Mouse (Mus musculus): Measurements from ENCODE around the gene Slc39a13. TPM values are rescaled to one million over a fixed set of nuclear protein-coding genes. Genes with fewer than 3 reads are reported as not detected.
A peak's percentile ranks its signal among the peaks of the same experiment; 100 is the strongest.

Gene Slc39a13
- total and polyA plus RNA-seq, 2 experiments: 4.3 to 17.5 TPM

DNA sequence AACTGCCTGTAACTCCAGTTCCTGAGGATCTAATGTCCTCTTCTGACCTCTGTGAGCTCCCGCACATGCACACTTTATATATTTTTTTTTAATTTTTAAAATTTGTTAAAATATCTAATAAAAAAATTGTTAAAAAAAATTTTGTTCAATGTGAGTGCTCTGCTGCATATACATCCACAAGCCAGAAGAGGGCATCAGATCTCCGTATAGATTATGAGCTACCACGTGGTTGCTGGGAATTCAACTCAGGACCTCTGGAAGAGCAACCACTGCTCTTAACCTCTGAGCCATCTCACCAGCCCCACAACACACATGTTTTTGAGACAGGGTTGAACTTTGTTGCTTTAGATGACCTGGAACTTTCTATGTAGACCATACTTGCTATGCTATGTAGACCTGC, 37.2 kb downstream of the Slc39a13 start:
- Histone ChIP-seq H3K36me3 (ENCODE audit: control insufficient read depth, insufficient read depth, low read length) (no peaks in the 10 kb centered on the region), H3K4me3 (ENCODE audit: insufficient read depth, low read depth, low read length) (no peak overlapping the region), H3K27me3 (ENCODE audit: control insufficient read depth, insufficient read depth, low read length) (no peaks in the 10 kb centered on the region), H3K79me2 (ENCODE audit: control insufficient read depth, insufficient read depth, low read length) (no peaks in the 10 kb centered on the region), H3K27ac (replicated peaks; ENCODE audit: insufficient read depth, low read depth, low read length) (no peak overlapping the region), H3K9ac (ENCODE audit: low read depth, low read length) (no peak overlapping the region), H3K4me1 (ENCODE audit: control insufficient read depth, insufficient read depth, low read length) (no peaks in the 10 kb centered on the region; the same call in none of the 2 replicates)
- TF ChIP-seq CTCF (IDR thresholded peaks at IDR 0.05; ENCODE audit: low read depth, low read length) (0 out of 2 replicates have a peak, but pooled peaks have one; percentile 1), POLR2A (IDR thresholded peaks at IDR 0.05; ENCODE audit: extremely low read depth, insufficient read depth, low read length) (no peak)
- WGBS: 32% methylated on average over 3 of the region's 3 CpGs
- no peak for DNase-seq (ENCODE audit: extremely low read depth, low read depth, low spot score)

DNA sequence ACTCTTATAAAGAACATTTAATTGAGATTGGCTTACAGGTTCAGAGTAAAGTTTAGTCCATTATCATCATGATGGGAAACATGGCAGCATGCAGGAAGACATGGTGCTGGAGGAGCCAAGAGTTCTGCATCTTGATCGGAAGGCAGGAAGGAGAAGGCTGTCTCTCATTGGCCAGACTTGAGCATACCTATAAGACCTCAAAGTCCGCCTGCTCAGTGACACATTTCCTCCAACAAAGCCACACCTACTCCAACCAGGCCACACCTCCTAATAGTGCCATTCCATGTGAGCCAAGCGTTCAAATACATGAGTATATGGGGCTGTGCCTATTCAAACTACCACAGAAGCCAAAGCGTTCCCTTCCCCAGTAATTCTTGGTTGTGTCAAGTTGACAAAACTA, 39.0 kb downstream of the Slc39a13 start:
- peak; percentile 45 for DNase-seq (ENCODE audit: extremely low read depth, low read depth, low spot score)
- no peaks in the 10 kb centered on the region for H3K27me3 ChIP-seq (ENCODE audit: control insufficient read depth, insufficient read depth, low read length)
- no peak overlapping the region for H3K4me3 ChIP-seq (ENCODE audit: insufficient read depth, low read depth, low read length)
- no peaks in the 10 kb centered on the region; the same call in none of the 2 replicates for H3K4me1 ChIP-seq (ENCODE audit: control insufficient read depth, insufficient read depth, low read length)
- H3K36me3 ChIP-seq (ENCODE audit: control insufficient read depth, insufficient read depth, low read length): no peaks in the 10 kb centered on the region
- H3K79me2 ChIP-seq (ENCODE audit: control insufficient read depth, insufficient read depth, low read length): no peaks in the 10 kb centered on the region
- WGBS: 85% methylated on average over 4 of the region's 4 CpGs
- no peak overlapping the region for H3K27ac ChIP-seq (replicated peaks; ENCODE audit: insufficient read depth, low read depth, low read length)
- H3K9ac ChIP-seq (ENCODE audit: low read depth, low read length): no peak overlapping the region
- TF ChIP-seq CTCF (IDR thresholded peaks at IDR 0.05; ENCODE audit: low read depth, low read length) (no peak), POLR2A (IDR thresholded peaks at IDR 0.05; ENCODE audit: extremely low read depth, insufficient read depth, low read length) (no peak)

- TF ChIP-seq POLR2A (IDR thresholded peaks at IDR 0.05; ENCODE audit: extremely low read depth, insufficient read depth, low read length) (no peak), CTCF (IDR thresholded peaks at IDR 0.05; ENCODE audit: low read depth, low read length) (no peak)
- Histone ChIP-seq H3K4me1 (ENCODE audit: control insufficient read depth, insufficient read depth, low read length) (no peaks in the 10 kb centered on the region; the same call in none of the 2 replicates), H3K79me2 (ENCODE audit: control insufficient read depth, insufficient read depth, low read length) (no peaks in the 10 kb centered on the region), H3K27me3 (ENCODE audit: control insufficient read depth, insufficient read depth, low read length) (no peaks in the 10 kb centered on the region), H3K27ac (replicated peaks; ENCODE audit: insufficient read depth, low read depth, low read length) (no peak overlapping the region), H3K4me3 (ENCODE audit: insufficient read depth, low read depth, low read length) (no peak overlapping the region), H3K9ac (ENCODE audit: low read depth, low read length) (no peak overlapping the region), H3K36me3 (ENCODE audit: control insufficient read depth, insufficient read depth, low read length) (no peaks in the 10 kb centered on the region)
- WGBS: 65% methylated on average over 9 of the region's 9 CpGs
- peak; percentile 67 for DNase-seq (ENCODE audit: extremely low read depth, low read depth, low spot score)
Observed at GRCm38 (mm10) chr2:91027391-91028214, 42.6 kb downstream of the Slc39a13 start.

DNA sequence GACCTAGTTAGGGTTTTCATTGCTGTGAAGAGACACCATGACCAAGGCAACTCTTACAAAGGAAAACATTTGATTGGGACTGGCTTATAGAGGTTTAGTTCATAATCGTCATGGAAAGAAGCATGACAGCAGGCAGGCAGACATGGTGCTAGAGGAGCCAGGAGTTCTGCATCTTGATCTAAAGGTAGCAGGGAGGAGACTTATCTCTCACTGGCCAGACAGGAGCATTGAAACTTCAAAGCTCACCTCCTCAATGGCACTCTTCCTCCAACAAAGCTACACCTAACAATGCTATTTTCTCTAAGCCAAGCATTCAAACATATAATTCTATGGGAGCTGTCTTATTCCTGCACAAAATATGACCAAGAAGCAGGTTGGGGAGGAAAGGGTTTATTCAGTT, 43.7 kb downstream of the Slc39a13 start:
- no peaks in the 10 kb centered on the region; the same call in none of the 2 replicates for H3K4me1 ChIP-seq (ENCODE audit: control insufficient read depth, insufficient read depth, low read length)
- TF ChIP-seq CTCF (IDR thresholded peaks at IDR 0.05; ENCODE audit: low read depth, low read length) (no peak), POLR2A (IDR thresholded peaks at IDR 0.05; ENCODE audit: extremely low read depth, insufficient read depth, low read length) (no peak)
- H3K4me3 ChIP-seq (ENCODE audit: insufficient read depth, low read depth, low read length): no peak overlapping the region
- H3K27ac ChIP-seq (replicated peaks; ENCODE audit: insufficient read depth, low read depth, low read length): no peak overlapping the region
- no peak for DNase-seq (ENCODE audit: extremely low read depth, low read depth, low spot score)
- no peaks in the 10 kb centered on the region for H3K27me3 ChIP-seq (ENCODE audit: control insufficient read depth, insufficient read depth, low read length)
- H3K79me2 ChIP-seq (ENCODE audit: control insufficient read depth, insufficient read depth, low read length): no peaks in the 10 kb centered on the region
- 82% methylated on average over 1 of the region's 1 CpGs for WGBS
- H3K9ac ChIP-seq (ENCODE audit: low read depth, low read length): no peak overlapping the region
- no peaks in the 10 kb centered on the region for H3K36me3 ChIP-seq (ENCODE audit: control insufficient read depth, insufficient read depth, low read length)

GRCm38 (mm10) chr2:91025081-91025516, 45.1 kb downstream of the Slc39a13 start:
- H3K36me3 ChIP-seq (ENCODE audit: control insufficient read depth, insufficient read depth, low read length): peaks cover 5% of the 10 kb centered on the region; the same call in 1 of the 2 replicates
- no peaks in the 10 kb centered on the region for H3K27me3 ChIP-seq (ENCODE audit: control insufficient read depth, insufficient read depth, low read length)
- no peak overlapping the region for H3K4me3 ChIP-seq (ENCODE audit: insufficient read depth, low read depth, low read length)
- H3K79me2 ChIP-seq (ENCODE audit: control insufficient read depth, insufficient read depth, low read length): no peaks in the 10 kb centered on the region
- no peak overlapping the region for H3K27ac ChIP-seq (replicated peaks; ENCODE audit: insufficient read depth, low read depth, low read length)
- TF ChIP-seq POLR2A (IDR thresholded peaks at IDR 0.05; ENCODE audit: extremely low read depth, insufficient read depth, low read length): no peak
- H3K4me1 ChIP-seq (ENCODE audit: control insufficient read depth, insufficient read depth, low read length): no peaks in the 10 kb centered on the region
- no peak overlapping the region for H3K9ac ChIP-seq (ENCODE audit: low read depth, low read length)
- no peak for DNase-seq (ENCODE audit: extremely low read depth, low read depth, low spot score)
- 100% methylated on average over 1 of the region's 1 CpGs for WGBS

GRCm38 (mm10) chr2:91023956-91024355, 46.3 kb downstream of the Slc39a13 start:
- Histone ChIP-seq H3K27me3 (ENCODE audit: control insufficient read depth, insufficient read depth, low read length) (no peaks in the 10 kb centered on the region), H3K27ac (replicated peaks; ENCODE audit: insufficient read depth, low read depth, low read length) (no peak overlapping the region), H3K9ac (ENCODE audit: low read depth, low read length) (no peak overlapping the region), H3K4me1 (ENCODE audit: control insufficient read depth, insufficient read depth, low read length) (no peaks in the 10 kb centered on the region), H3K4me3 (ENCODE audit: insufficient read depth, low read depth, low read length) (no peak overlapping the region), H3K79me2 (ENCODE audit: control insufficient read depth, insufficient read depth, low read length) (no peaks in the 10 kb centered on the region), H3K36me3 (ENCODE audit: control insufficient read depth, insufficient read depth, low read length) (peaks cover 10% of the 10 kb centered on the region; the same call in 1 of the 2 replicates)
- 100% methylated on average over 1 of the region's 1 CpGs for WGBS
- no peak for TF ChIP-seq CTCF (IDR thresholded peaks at IDR 0.05; ENCODE audit: low read depth, low read length)
- DNase-seq (ENCODE audit: extremely low read depth, low read depth, low spot score): no peak
